Mouse (Mus musculus) testis, adult 2 months (tissue): ENCODE data around the gene Phospho1.

Experiments used
- CTCF ChIP-seq: fragments of 200-500 bp; IDR thresholded peaks from 2 replicates; pipeline ENCODE4 v1.5.1; 2012; ENCODE audit warnings: low read depth, mild to moderate bottlenecking, inconsistent platforms, low read length, moderate library complexity; ENCODE audit not compliant: control insufficient read depth, insufficient read depth, insufficient replicate concordance
- POLR2A ChIP-seq: fragments of 200-500 bp; IDR thresholded peaks from 2 replicates; pipeline ENCODE4 v1.6.1; 2012; ENCODE audit warnings: low read depth, mild to moderate bottlenecking, inconsistent platforms, low read length, moderate library complexity; ENCODE audit not compliant: control insufficient read depth

GRCm38 (mm10) chr11:95792950-95793509, 31.3 kb upstream of the Phospho1 start:
- no peak for TF ChIP-seq CTCF
- no peak for TF ChIP-seq POLR2A
